Mouse (Mus musculus): ENCODE measurements around the gene Rad23a. TPM values are rescaled to one million over a fixed set of nuclear protein-coding genes. Genes with fewer than 3 reads are reported as not detected.

Gene Rad23a
- polyA plus RNA-seq, 1 experiment, result 57.6 TPM

- TF ChIP-seq POLR2A (IDR thresholded peaks at IDR 0.05; ENCODE audit: low read depth, low read length) (0 out of 2 replicates have a peak, but pooled peaks have one; percentile 34), CTCF (IDR thresholded peaks at IDR 0.05; ENCODE audit: borderline replicate concordance, insufficient read depth, low read length) (no peak)
- H3K4me1 ChIP-seq (ENCODE audit: control insufficient read depth, insufficient read depth, low read length), result peaks cover 6% of the 10 kb centered on the region
- H3K27ac ChIP-seq (ENCODE audit: insufficient read depth, low read length), result no peak overlapping the region
- peak overlapping the region; percentile 85 for H3K4me3 ChIP-seq (ENCODE audit: insufficient read depth, low read length)
Measured at GRCm38 (mm10) chr8:84844397-84845070, 4.1 kb upstream of the Rad23a start.

GRCm38 (mm10) chr8:84841514-84841913 is 1.0 kb upstream of the Rad23a start:
- no peaks in the 10 kb centered on the region; the same call in none of the 2 replicates for H3K4me1 ChIP-seq (ENCODE audit: control insufficient read depth, insufficient read depth, low read length)
- no peak overlapping the region for H3K27ac ChIP-seq (ENCODE audit: insufficient read depth, low read length)
- TF ChIP-seq CTCF (IDR thresholded peaks at IDR 0.05; ENCODE audit: borderline replicate concordance, insufficient read depth, low read length) (no peak), POLR2A (IDR thresholded peaks at IDR 0.05; ENCODE audit: low read depth, low read length) (no peak; the same call in 1 of the 2 replicates)
- H3K4me3 ChIP-seq (ENCODE audit: insufficient read depth, low read length), result no peak overlapping the region

DNA sequence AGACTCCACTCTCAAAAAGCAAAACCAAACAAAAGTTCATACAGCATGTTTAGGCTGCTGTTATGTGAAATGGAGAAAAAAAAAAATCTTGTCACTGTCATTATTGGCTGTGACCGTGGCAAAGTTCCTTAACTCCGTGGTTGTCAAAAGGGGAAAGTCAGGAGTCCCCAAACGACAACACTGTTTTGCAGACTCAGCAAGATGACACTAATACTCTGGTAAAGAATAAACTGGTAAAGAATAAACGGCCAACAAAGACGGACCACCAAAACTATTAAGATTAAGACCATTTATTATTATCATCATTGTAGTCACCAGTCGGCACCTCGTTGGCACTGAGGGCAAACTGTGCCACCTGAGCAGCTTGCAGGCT is 604 bp downstream of the Rad23a start:
- Histone ChIP-seq H3K4me1 (ENCODE audit: control insufficient read depth, insufficient read depth, low read length) (no peaks in the 10 kb centered on the region; the same call in none of the 2 replicates), H3K27ac (ENCODE audit: insufficient read depth, low read length) (peak overlapping the region; percentile 64), H3K4me3 (ENCODE audit: insufficient read depth, low read length) (peak overlapping the region; percentile 77)
- TF ChIP-seq POLR2A (IDR thresholded peaks at IDR 0.05; ENCODE audit: low read depth, low read length) (no peak; the same call in 1 of the 2 replicates), CTCF (IDR thresholded peaks at IDR 0.05; ENCODE audit: borderline replicate concordance, insufficient read depth, low read length) (no peak)

- no peaks in the 10 kb centered on the region; the same call in 1 of the 2 replicates for H3K4me1 ChIP-seq (ENCODE audit: control insufficient read depth, insufficient read depth, low read length)
- TF ChIP-seq CTCF (IDR thresholded peaks at IDR 0.05; ENCODE audit: borderline replicate concordance, insufficient read depth, low read length), result no peak
- TF ChIP-seq POLR2A (IDR thresholded peaks at IDR 0.05; ENCODE audit: low read depth, low read length), result no peak
- peak overlapping the region; percentile 64; the same call in 1 of the 2 replicates for H3K27ac ChIP-seq (ENCODE audit: insufficient read depth, low read length)
- H3K4me3 ChIP-seq (ENCODE audit: insufficient read depth, low read length), result peak overlapping the region; percentile 77
Measured at GRCm38 (mm10) chr8:84839411-84839810, 1.1 kb downstream of the Rad23a start.

DNA sequence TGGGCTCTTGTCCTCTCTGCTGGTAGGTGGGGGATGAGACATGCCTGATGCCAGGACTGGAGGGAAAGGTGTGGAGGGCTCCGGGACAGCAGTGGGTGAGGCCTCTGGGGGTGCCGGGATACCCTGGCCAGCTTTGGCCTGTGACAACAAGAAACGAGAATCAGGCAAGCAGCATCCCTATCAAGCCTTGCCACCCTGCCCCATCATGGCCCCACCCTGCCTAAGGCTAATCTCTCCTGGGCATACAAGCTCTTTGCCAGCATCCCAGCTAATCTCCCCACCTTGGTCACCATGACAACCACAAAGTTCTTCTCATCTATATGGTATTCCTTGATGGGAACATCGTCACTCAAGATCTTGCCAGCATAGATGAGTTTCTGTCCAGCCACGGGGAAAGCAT is 2.0 kb downstream of the Rad23a start:
- no peak overlapping the region for H3K4me3 ChIP-seq (ENCODE audit: insufficient read depth, low read length)
- no peaks in the 10 kb centered on the region; the same call in 1 of the 2 replicates for H3K4me1 ChIP-seq (ENCODE audit: control insufficient read depth, insufficient read depth, low read length)
- no peak overlapping the region for H3K27ac ChIP-seq (ENCODE audit: insufficient read depth, low read length)
- TF ChIP-seq CTCF (IDR thresholded peaks at IDR 0.05; ENCODE audit: borderline replicate concordance, insufficient read depth, low read length), result no peak

- Histone ChIP-seq H3K4me3 (ENCODE audit: insufficient read depth, low read length) (no peak overlapping the region), H3K27ac (ENCODE audit: insufficient read depth, low read length) (no peak overlapping the region), H3K4me1 (ENCODE audit: control insufficient read depth, insufficient read depth, low read length) (no peaks in the 10 kb centered on the region; the same call in 1 of the 2 replicates)
- TF ChIP-seq POLR2A (IDR thresholded peaks at IDR 0.05; ENCODE audit: low read depth, low read length) (0 out of 2 replicates have a peak, but pooled peaks have one; percentile 11), CTCF (IDR thresholded peaks at IDR 0.05; ENCODE audit: borderline replicate concordance, insufficient read depth, low read length) (no peak)
Measured at GRCm38 (mm10) chr8:84837912-84838470, 2.5 kb downstream of the Rad23a start.

- H3K27ac ChIP-seq (ENCODE audit: insufficient read depth, low read length), result no peak overlapping the region
- no peak overlapping the region for H3K4me3 ChIP-seq (ENCODE audit: insufficient read depth, low read length)
- TF ChIP-seq POLR2A (IDR thresholded peaks at IDR 0.05; ENCODE audit: low read depth, low read length) (no peak), CTCF (IDR thresholded peaks at IDR 0.05; ENCODE audit: borderline replicate concordance, insufficient read depth, low read length) (no peak)
- no peaks in the 10 kb centered on the region; the same call in 1 of the 2 replicates for H3K4me1 ChIP-seq (ENCODE audit: control insufficient read depth, insufficient read depth, low read length)
Measured at GRCm38 (mm10) chr8:84837149-84837911, 3.1 kb downstream of the Rad23a start.

GRCm38 (mm10) chr8:84834866-84835855 is 5.3 kb downstream of the Rad23a start:
- Histone ChIP-seq H3K4me3 (ENCODE audit: insufficient read depth, low read length) (no peak overlapping the region), H3K27ac (ENCODE audit: insufficient read depth, low read length) (no peak overlapping the region), H3K4me1 (ENCODE audit: control insufficient read depth, insufficient read depth, low read length) (no peaks in the 10 kb centered on the region; the same call in 1 of the 2 replicates)
- TF ChIP-seq POLR2A (IDR thresholded peaks at IDR 0.05; ENCODE audit: low read depth, low read length), result no peak
- TF ChIP-seq CTCF (IDR thresholded peaks at IDR 0.05; ENCODE audit: borderline replicate concordance, insufficient read depth, low read length), result no peak

Data from embryonic fibroblast, embryonic 13.5 days (primary cell).